Mouse (Mus musculus) lung, embryonic 14.5 days (tissue): ENCODE data around the gene Zcchc24. TPM values are rescaled to one million over a fixed set of nuclear protein-coding genes. Genes with fewer than 3 reads are reported as not detected.
A peak's percentile ranks its signal among the peaks of the same experiment; 100 is the strongest.

ENCODE experiments used
- ATAC-seq: fragments of 200-750 bp; cut with Nextera tagmentation; 2 replicates; pipeline ENCODE4 v1.8.0; 2017; ENCODE audit warnings: mild to moderate bottlenecking, moderate TSS enrichment, moderate library complexity; ENCODE audit not compliant: insufficient read depth
- DNase-seq: peaks from one replicate; pipeline ENCODE4 v3.0.0-alpha.2; 2015
- H3K27ac ChIP-seq: fragments of 300-500 bp; sonication (generic); 2 replicates; pipeline ENCODE4 v1.5.1; 2014; ENCODE audit warnings: low read depth, mild to moderate bottlenecking, moderate library complexity
- H3K27me3 ChIP-seq: fragments of 300-500 bp; sonication (generic); 2 replicates; pipeline ENCODE4 v1.6.1; 2014; ENCODE audit warnings: low read length, control low read depth; ENCODE audit not compliant: insufficient read depth
- H3K36me3 ChIP-seq: fragments of 300-500 bp; sonication (generic); 2 replicates; pipeline ENCODE4 v1.6.1; 2014; ENCODE audit warnings: control low read depth; ENCODE audit not compliant: insufficient read depth
- H3K4me1 ChIP-seq: fragments of 300-500 bp; sonication (generic); 2 replicates; pipeline ENCODE4 v1.6.1; 2014; ENCODE audit warnings: antibody characterized with exemption, control low read depth; ENCODE audit not compliant: insufficient read depth
- H3K4me2 ChIP-seq: fragments of 300-500 bp; sonication (generic); 2 replicates; pipeline ENCODE4 v1.6.1; 2014; ENCODE audit warnings: mild to moderate bottlenecking
- H3K4me3 ChIP-seq: fragments of 300-500 bp; sonication (generic); 2 replicates; pipeline ENCODE4 v1.5.1; 2014; ENCODE audit warnings: low read depth, low read length
- H3K9ac ChIP-seq: fragments of 300-500 bp; sonication (generic); 2 replicates; pipeline ENCODE4 v1.6.1; 2014
- H3K9me3 ChIP-seq: fragments of 300-500 bp; sonication (generic); 2 replicates; pipeline ENCODE4 v1.6.1; 2016; ENCODE audit warnings: low read depth, low read length, control low read depth
- CTCF ChIP-seq: IDR thresholded peaks from 2 replicates; pipeline ENCODE4 v1.5.1; 2016; ENCODE audit warnings: antibody characterized with exemption, low read depth
- WGBS: fragments of 180-500 bp; shearing (Covaris S2); extraction: QIAGEN DNeasy Blood & Tissue Kit; methylation state at CpG from one replicate; pipeline ENCODE4 v1.1.7; 2014; 5-methylcytosine and 5-hydroxymethylcytosine counted together
- polyA plus RNA-seq: library from polyadenylated mRNA; unstranded; fragments of >200 nt; fragmentation: Nextera tagmentation; extraction: Ambion mirVana; gene quantifications from 2 replicates; pipeline ENCODE4 v1.2.1, GENCODE M21; 2014

The Zcchc24 gene
- polyA plus RNA-seq, 1 experiment from 2014 or later, result 29.8 TPM

- Histone ChIP-seq H3K4me1 (peaks cover 13% of the 10 kb centered on the region; the same call in 1 of the 2 replicates), H3K9me3 (no peaks in the 10 kb centered on the region), H3K9ac (no peak overlapping the region), H3K27ac (peak overlapping the region; percentile 72; the same call in 1 of the 2 replicates), H3K36me3 (no peaks in the 10 kb centered on the region), H3K4me3 (no peak overlapping the region), H3K4me2 (no peak overlapping the region), H3K27me3 (no peaks in the 10 kb centered on the region)
- TF ChIP-seq CTCF, result no peak
- DNase-seq, result peak; percentile 59
- ATAC-seq, result no peak
Measured at GRCm38 (mm10) chr14:25802511-25802910, 33.7 kb upstream of the Zcchc24 start.

GRCm38 (mm10) chr14:25800166-25800960, 31.5 kb upstream of the Zcchc24 start:
- WGBS, result 16% methylated on average over 19 of the region's 19 CpGs
- ATAC-seq, result peak; percentile 58; the same call in 1 of the 2 replicates
- peaks cover 14% of the 10 kb centered on the region for H3K4me1 ChIP-seq
- H3K27ac ChIP-seq, result 0 out of 2 replicates have a peak overlapping the region, but pooled peaks have one; percentile 2
- no peak overlapping the region for H3K9ac ChIP-seq
- H3K27me3 ChIP-seq, result no peaks in the 10 kb centered on the region
- no peaks in the 10 kb centered on the region for H3K36me3 ChIP-seq
- DNase-seq, result peak; percentile 95
- no peak overlapping the region for H3K4me3 ChIP-seq
- H3K9me3 ChIP-seq, result no peaks in the 10 kb centered on the region
- H3K4me2 ChIP-seq, result no peak overlapping the region
- peak; percentile 99 for TF ChIP-seq CTCF

- WGBS, result 67% methylated on average over 7 of the region's 7 CpGs
- Histone ChIP-seq H3K27me3 (no peaks in the 10 kb centered on the region), H3K9ac (no peak overlapping the region), H3K27ac (0 out of 2 replicates have a peak overlapping the region, but pooled peaks have one; percentile 71), H3K36me3 (no peaks in the 10 kb centered on the region), H3K4me1 (peaks cover 3% of the 10 kb centered on the region; the same call in 1 of the 2 replicates), H3K9me3 (no peaks in the 10 kb centered on the region), H3K4me3 (no peak overlapping the region), H3K4me2 (no peak overlapping the region)
- DNase-seq, result no peak
- no peak for TF ChIP-seq CTCF
- no peak for ATAC-seq
Measured at GRCm38 (mm10) chr14:25796619-25797018, 27.8 kb upstream of the Zcchc24 start.

DNA sequence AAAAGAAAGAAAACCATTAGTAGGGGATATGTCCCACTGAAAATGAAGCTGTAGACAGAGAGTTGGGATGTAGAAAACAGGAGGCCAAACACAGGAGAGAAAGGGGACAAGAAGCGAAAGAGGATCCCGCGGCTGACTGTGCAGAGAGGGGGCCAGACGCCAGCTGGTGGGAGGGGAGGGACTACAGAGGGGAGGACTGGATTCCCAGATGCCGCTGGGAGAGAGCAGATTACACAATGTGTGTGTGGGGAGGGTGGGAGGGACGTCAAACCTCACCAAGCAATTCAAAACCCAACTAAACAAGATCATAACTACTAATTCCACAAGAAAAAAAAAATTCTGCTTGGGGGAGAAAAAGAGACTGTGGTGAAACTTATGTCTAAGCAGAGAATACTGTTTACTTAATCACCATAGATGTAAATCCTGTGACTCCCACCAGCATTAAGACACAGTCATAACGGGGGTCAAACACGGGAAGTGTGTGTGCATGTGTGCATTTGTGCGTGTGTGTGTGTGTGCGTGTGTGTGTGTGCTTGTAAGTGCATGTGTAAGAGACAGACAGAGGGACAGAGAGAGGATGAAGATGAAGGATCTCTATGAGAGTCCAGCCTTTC, 26.8 kb upstream of the Zcchc24 start:
- DNase-seq (peak; percentile 83), ATAC-seq (peak; percentile 87)
- H3K4me1 ChIP-seq, result peaks cover 3% of the 10 kb centered on the region; the same call in 1 of the 2 replicates
- no peak for TF ChIP-seq CTCF
- no peaks in the 10 kb centered on the region for H3K36me3 ChIP-seq
- peak overlapping the region; percentile 8; the same call in 1 of the 2 replicates for H3K4me2 ChIP-seq
- no peak overlapping the region for H3K9ac ChIP-seq
- WGBS, result 23% methylated on average over 10 of the region's 10 CpGs
- H3K4me3 ChIP-seq, result no peak overlapping the region
- peak overlapping the region; percentile 85 for H3K27ac ChIP-seq
- H3K27me3 ChIP-seq, result no peaks in the 10 kb centered on the region
- no peaks in the 10 kb centered on the region for H3K9me3 ChIP-seq

- ATAC-seq (no peak), DNase-seq (no peak)
- H3K27ac ChIP-seq, result peak overlapping the region; percentile 85
- H3K4me3 ChIP-seq, result no peak overlapping the region
- peak overlapping the region; percentile 8; the same call in 1 of the 2 replicates for H3K4me2 ChIP-seq
- H3K36me3 ChIP-seq, result no peaks in the 10 kb centered on the region
- no peaks in the 10 kb centered on the region for H3K9me3 ChIP-seq
- 60% methylated on average over 6 of the region's 6 CpGs for WGBS
- H3K9ac ChIP-seq, result no peak overlapping the region
- no peak for TF ChIP-seq CTCF
- H3K4me1 ChIP-seq, result peaks cover 3% of the 10 kb centered on the region; the same call in 1 of the 2 replicates
- H3K27me3 ChIP-seq, result no peaks in the 10 kb centered on the region
Measured at GRCm38 (mm10) chr14:25795067-25795466, 26.2 kb upstream of the Zcchc24 start.

DNA sequence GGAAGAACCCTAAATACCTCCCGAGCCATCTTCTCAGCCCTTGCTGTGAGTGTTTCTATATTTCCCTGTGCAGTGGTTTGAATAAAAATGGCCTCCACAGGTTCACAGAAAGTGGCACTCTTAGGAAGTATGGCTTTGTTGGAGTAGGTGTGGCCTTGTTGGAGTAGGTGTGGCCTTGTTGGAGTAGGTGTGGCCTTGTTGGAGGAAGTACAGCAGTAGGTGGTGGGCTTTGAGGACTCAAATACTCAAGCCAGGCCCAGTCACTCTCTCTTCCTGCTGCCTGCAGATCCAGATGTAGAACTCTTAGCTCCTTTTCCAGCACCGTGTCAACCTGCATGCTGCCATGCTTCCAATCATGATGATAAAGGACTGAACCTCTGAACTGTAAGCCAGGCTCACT, 25.5 kb upstream of the Zcchc24 start:
- Histone ChIP-seq H3K4me2 (no peak overlapping the region), H3K36me3 (no peaks in the 10 kb centered on the region), H3K9me3 (no peaks in the 10 kb centered on the region), H3K9ac (no peak overlapping the region), H3K4me3 (no peak overlapping the region), H3K27me3 (no peaks in the 10 kb centered on the region), H3K27ac (no peak overlapping the region), H3K4me1 (peaks cover 3% of the 10 kb centered on the region; the same call in 1 of the 2 replicates)
- ATAC-seq (no peak), DNase-seq (no peak)
- 91% methylated on average over 2 of the region's 2 CpGs for WGBS
- TF ChIP-seq CTCF, result no peak

GRCm38 (mm10) chr14:25790768-25791302, 22.0 kb upstream of the Zcchc24 start:
- Histone ChIP-seq H3K36me3 (no peaks in the 10 kb centered on the region), H3K4me2 (no peak overlapping the region), H3K4me1 (peaks cover 15% of the 10 kb centered on the region), H3K9me3 (no peaks in the 10 kb centered on the region), H3K9ac (no peak overlapping the region), H3K27me3 (no peaks in the 10 kb centered on the region), H3K27ac (no peak overlapping the region), H3K4me3 (no peak overlapping the region)
- 39% methylated on average over 6 of the region's 6 CpGs for WGBS
- DNase-seq (peak; percentile 65), ATAC-seq (no peak)
- no peak for TF ChIP-seq CTCF
